Mouse (Mus musculus): ENCODE measurements at regions not wholly inside any gene's neighbourhood (a gene's known extent, or its start where the extent isn't known, plus 50 kb on each side); places are given as distances from the start of the nearest gene placed in this dataset.

GRCm38 (mm10) chr13:112121110-112121509 is 167.1 kb upstream of the Ankrd55 start:
- TF ChIP-seq POLR2A (IDR thresholded peaks at IDR 0.05; ENCODE audit: borderline replicate concordance, control insufficient read depth, low read depth, low read length): no peak
- TF ChIP-seq CTCF (IDR thresholded peaks at IDR 0.05; ENCODE audit: control insufficient read depth, insufficient read depth, low read length): no peak
- WGBS: 85% methylated on average over 9 of the region's 9 CpGs
- no peak overlapping the region for H3K4me3 ChIP-seq (replicated peaks; ENCODE audit: control insufficient read depth, low read depth, low read length)
- H3K27ac ChIP-seq (ENCODE audit: control insufficient read depth, insufficient read depth, low read depth, low read length, poor library complexity): no peak overlapping the region
- no peaks in the 10 kb centered on the region for H3K4me1 ChIP-seq (ENCODE audit: control insufficient read depth, insufficient read depth, low read length)

- no peak for TF ChIP-seq CTCF (IDR thresholded peaks at IDR 0.05; ENCODE audit: control insufficient read depth, insufficient read depth, low read length)
- no peak for TF ChIP-seq POLR2A (IDR thresholded peaks at IDR 0.05; ENCODE audit: borderline replicate concordance, control insufficient read depth, low read depth, low read length)
- Histone ChIP-seq H3K27ac (ENCODE audit: control insufficient read depth, insufficient read depth, low read depth, low read length, poor library complexity) (no peak overlapping the region), H3K4me3 (replicated peaks; ENCODE audit: control insufficient read depth, low read depth, low read length) (no peak overlapping the region), H3K4me1 (ENCODE audit: control insufficient read depth, insufficient read depth, low read length) (no peaks in the 10 kb centered on the region)
- WGBS: 83% methylated on average over 9 of the region's 9 CpGs
These were observed 165.3 kb upstream of the Ankrd55 start for GRCm38 (mm10) chr13:112122842-112123373.

DNA sequence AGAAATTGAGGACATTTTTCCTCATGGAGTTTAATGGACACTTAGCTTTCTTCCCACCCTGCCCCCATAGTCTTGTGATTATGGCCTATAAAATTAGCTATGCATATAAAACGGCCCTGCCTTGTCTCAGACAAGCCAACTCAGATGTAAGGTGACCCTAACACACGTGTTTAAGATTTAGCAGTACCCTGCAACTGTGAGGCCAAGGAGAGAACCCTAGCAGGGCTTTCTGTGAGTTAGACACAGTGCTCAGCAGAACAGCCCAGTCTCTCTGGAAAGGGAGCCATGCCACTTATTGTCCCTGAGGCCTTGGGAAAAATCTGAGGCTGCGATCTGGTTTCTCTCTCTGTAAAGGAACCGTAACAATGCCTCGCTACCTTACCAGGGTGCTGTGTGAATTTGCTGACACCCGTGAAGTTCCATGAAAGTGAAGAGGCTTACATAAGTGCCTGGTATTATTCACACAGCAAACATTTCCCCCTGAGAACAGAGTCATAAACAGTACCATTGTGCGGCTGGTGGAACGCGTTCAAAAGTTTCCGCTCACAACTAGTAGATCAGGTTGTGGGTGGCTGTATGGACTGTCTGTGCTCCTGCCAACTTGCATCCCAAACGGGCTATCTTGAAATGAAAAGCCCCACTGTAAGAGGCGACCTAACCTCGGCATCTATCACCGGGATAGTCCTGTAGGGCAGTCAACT is 162.3 kb upstream of the Ankrd55 start:
- Histone ChIP-seq H3K4me3 (replicated peaks; ENCODE audit: control insufficient read depth, low read depth, low read length) (no peak overlapping the region), H3K4me1 (ENCODE audit: control insufficient read depth, insufficient read depth, low read length) (no peaks in the 10 kb centered on the region), H3K27ac (ENCODE audit: control insufficient read depth, insufficient read depth, low read depth, low read length, poor library complexity) (no peak overlapping the region)
- 87% methylated on average over 14 of the region's 14 CpGs for WGBS
- TF ChIP-seq CTCF (IDR thresholded peaks at IDR 0.05; ENCODE audit: control insufficient read depth, insufficient read depth, low read length) (no peak), POLR2A (IDR thresholded peaks at IDR 0.05; ENCODE audit: borderline replicate concordance, control insufficient read depth, low read depth, low read length) (no peak)

GRCm38 (mm10) chr13:112130220-112130619 is 158.0 kb upstream of the Ankrd55 start:
- H3K27ac ChIP-seq (ENCODE audit: control insufficient read depth, insufficient read depth, low read depth, low read length, poor library complexity): no peak overlapping the region
- TF ChIP-seq CTCF (IDR thresholded peaks at IDR 0.05; ENCODE audit: control insufficient read depth, insufficient read depth, low read length) (no peak), POLR2A (IDR thresholded peaks at IDR 0.05; ENCODE audit: borderline replicate concordance, control insufficient read depth, low read depth, low read length) (no peak)

DNA sequence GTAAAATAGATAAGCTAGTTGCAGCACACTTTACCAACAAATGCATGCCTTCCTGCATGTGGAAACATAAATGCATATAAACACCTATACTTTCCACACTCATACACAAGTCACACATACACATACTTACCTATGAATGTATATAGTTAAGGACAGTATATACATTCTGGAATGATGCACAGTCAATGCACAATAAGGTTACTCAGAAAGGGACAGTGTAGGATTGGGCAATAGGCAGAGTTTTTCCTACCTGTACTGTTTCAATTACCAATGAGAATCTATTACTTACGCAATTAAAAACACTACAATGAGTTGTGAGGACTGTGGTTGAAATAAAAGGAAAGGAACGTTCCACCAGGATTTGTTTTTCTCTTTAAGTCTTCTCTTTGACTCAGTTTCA is 157.5 kb upstream of the Ankrd55 start:
- no peak overlapping the region for H3K27ac ChIP-seq (ENCODE audit: control insufficient read depth, insufficient read depth, low read depth, low read length, poor library complexity)
- WGBS: 68% methylated on average over 2 of the region's 2 CpGs
- H3K4me3 ChIP-seq (replicated peaks; ENCODE audit: control insufficient read depth, low read depth, low read length): no peak overlapping the region
- H3K4me1 ChIP-seq (ENCODE audit: control insufficient read depth, insufficient read depth, low read length): no peaks in the 10 kb centered on the region
- TF ChIP-seq CTCF (IDR thresholded peaks at IDR 0.05; ENCODE audit: control insufficient read depth, insufficient read depth, low read length) (no peak), POLR2A (IDR thresholded peaks at IDR 0.05; ENCODE audit: borderline replicate concordance, control insufficient read depth, low read depth, low read length) (no peak)

More at GRCm38 (mm10) chr13:112130220-112130619, 158.0 kb upstream of the Ankrd55 start:
- 9% methylated on average over 4 of the region's 4 CpGs for WGBS
- Histone ChIP-seq H3K4me3 (replicated peaks; ENCODE audit: control insufficient read depth, low read depth, low read length) (no peak overlapping the region), H3K4me1 (ENCODE audit: control insufficient read depth, insufficient read depth, low read length) (no peaks in the 10 kb centered on the region)

DNA sequence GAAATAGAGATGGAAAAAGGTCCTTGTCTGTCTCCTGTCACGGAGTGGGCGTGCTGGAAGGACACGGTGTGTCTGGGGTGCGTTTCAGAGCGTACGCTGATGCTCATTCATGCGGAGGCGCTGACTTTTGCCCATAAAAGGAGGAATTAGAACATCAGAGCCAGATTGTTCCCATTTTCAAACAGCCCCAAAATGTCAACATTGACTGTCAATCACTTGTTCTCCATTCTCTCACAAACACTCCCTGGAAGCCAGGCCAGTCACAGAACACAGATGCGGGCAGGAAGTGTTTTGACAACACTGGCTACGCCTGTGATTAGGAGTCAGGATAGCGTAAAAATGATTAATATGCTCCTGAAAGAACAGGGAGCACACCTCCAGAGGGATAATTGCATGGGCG is 157.1 kb upstream of the Ankrd55 start:
- H3K4me1 ChIP-seq (ENCODE audit: control insufficient read depth, insufficient read depth, low read length): no peaks in the 10 kb centered on the region
- WGBS: 66% methylated on average over 12 of the region's 12 CpGs
- H3K27ac ChIP-seq (ENCODE audit: control insufficient read depth, insufficient read depth, low read depth, low read length, poor library complexity): no peak overlapping the region
- no peak overlapping the region for H3K4me3 ChIP-seq (replicated peaks; ENCODE audit: control insufficient read depth, low read depth, low read length)
- TF ChIP-seq POLR2A (IDR thresholded peaks at IDR 0.05; ENCODE audit: borderline replicate concordance, control insufficient read depth, low read depth, low read length) (no peak), CTCF (IDR thresholded peaks at IDR 0.05; ENCODE audit: control insufficient read depth, insufficient read depth, low read length) (no peak)

- H3K27ac ChIP-seq (ENCODE audit: control insufficient read depth, insufficient read depth, low read depth, low read length, poor library complexity): no peak overlapping the region
- no peaks in the 10 kb centered on the region; the same call in 1 of the 2 replicates for H3K4me1 ChIP-seq (ENCODE audit: control insufficient read depth, insufficient read depth, low read length)
- H3K4me3 ChIP-seq (replicated peaks; ENCODE audit: control insufficient read depth, low read depth, low read length): no peak overlapping the region
- no peak for TF ChIP-seq POLR2A (IDR thresholded peaks at IDR 0.05; ENCODE audit: borderline replicate concordance, control insufficient read depth, low read depth, low read length)
- TF ChIP-seq CTCF (IDR thresholded peaks at IDR 0.05; ENCODE audit: control insufficient read depth, insufficient read depth, low read length): no peak
- WGBS: 32% methylated on average over 2 of the region's 2 CpGs
These were observed 154.5 kb upstream of the Ankrd55 start for GRCm38 (mm10) chr13:112133736-112134135.

GRCm38 (mm10) chr13:112134701-112135100 is 153.6 kb upstream of the Ankrd55 start:
- Histone ChIP-seq H3K27ac (ENCODE audit: control insufficient read depth, insufficient read depth, low read depth, low read length, poor library complexity) (no peak overlapping the region), H3K4me1 (ENCODE audit: control insufficient read depth, insufficient read depth, low read length) (no peaks in the 10 kb centered on the region; the same call in 1 of the 2 replicates), H3K4me3 (replicated peaks; ENCODE audit: control insufficient read depth, low read depth, low read length) (no peak overlapping the region)
- 86% methylated on average over 4 of the region's 4 CpGs for whole genome bisulfite sequencing
- TF ChIP-seq POLR2A (IDR thresholded peaks at IDR 0.05; ENCODE audit: borderline replicate concordance, control insufficient read depth, low read depth, low read length) (no peak), CTCF (IDR thresholded peaks at IDR 0.05; ENCODE audit: control insufficient read depth, insufficient read depth, low read length) (no peak)
